Mouse (Mus musculus) lung, postnatal 0 days (tissue): Measurements from ENCODE around the gene Efhc1. TPM values are rescaled to one million over a fixed set of nuclear protein-coding genes. Genes with fewer than 3 reads are reported as not detected.

Experiments
- ATAC-seq: fragments of 200-750 bp; cut with Nextera tagmentation; 2 replicates; pipeline ENCODE4 v1.8.0; 2017; ENCODE audit warnings: moderate library complexity
- DNase-seq: peaks from one replicate; pipeline ENCODE4 v3.0.0-alpha.2; 2016; ENCODE audit warnings: low spot score
- H3K27ac ChIP-seq: fragments of 300-500 bp; sonication (generic); 2 replicates; pipeline ENCODE4 v1.5.1; 2014; ENCODE audit warnings: antibody characterized with exemption, mild to moderate bottlenecking, low read length, mixed read lengths
- H3K27me3 ChIP-seq: fragments of 300-500 bp; sonication (generic); replicated peaks from 2 replicates; pipeline ENCODE4 v1.6.1; 2014; ENCODE audit warnings: low read length, mixed read lengths; ENCODE audit not compliant: insufficient read depth
- H3K36me3 ChIP-seq: fragments of 300-500 bp; sonication (generic); 2 replicates; pipeline ENCODE4 v1.6.1; 2014; ENCODE audit warnings: low read length, mixed read lengths; ENCODE audit not compliant: insufficient read depth
- H3K4me1 ChIP-seq: fragments of 300-500 bp; sonication (generic); 2 replicates; pipeline ENCODE4 v1.6.1; 2014; ENCODE audit warnings: antibody characterized with exemption, low read depth, low read length, mixed read lengths; ENCODE audit not compliant: insufficient read depth
- H3K4me2 ChIP-seq: fragments of 300-500 bp; sonication (generic); replicated peaks from 2 replicates; pipeline ENCODE4 v1.6.1; 2014; ENCODE audit warnings: low read depth, mild to moderate bottlenecking, low read length, moderate library complexity, mixed read lengths
- H3K4me3 ChIP-seq: fragments of 300-500 bp; sonication (generic); 2 replicates; pipeline ENCODE4 v1.5.1; 2014; ENCODE audit warnings: low read depth, low read length
- H3K9ac ChIP-seq: fragments of 300-500 bp; sonication (generic); replicated peaks from 2 replicates; pipeline ENCODE4 v1.6.1; 2014; ENCODE audit warnings: low read depth, mild to moderate bottlenecking
- H3K9me3 ChIP-seq: fragments of 300-500 bp; sonication (generic); 2 replicates; pipeline ENCODE4 v1.6.1; 2016; ENCODE audit warnings: low read length, mixed read lengths
- CTCF ChIP-seq: IDR thresholded peaks from 2 replicates; pipeline ENCODE4 v1.5.1; 2016; ENCODE audit warnings: antibody characterized with exemption, mild to moderate bottlenecking
- EP300 ChIP-seq: IDR thresholded peaks from 2 replicates; pipeline ENCODE4 v1.6.1; 2016; ENCODE audit warnings: antibody characterized with exemption, mild to moderate bottlenecking, control low read depth
- WGBS: fragments of 180-500 bp; shearing (Covaris S2); extraction: QIAGEN DNeasy Blood & Tissue Kit; methylation state at CpG from one replicate; pipeline ENCODE4 v1.1.7; 2014; 5-methylcytosine and 5-hydroxymethylcytosine counted together
- polyA plus RNA-seq: library from polyadenylated mRNA; unstranded; fragments of >200 nt; fragmentation: Nextera tagmentation; extraction: Ambion mirVana; gene quantifications from 2 replicates; pipeline ENCODE4 v1.2.1, GENCODE M21; 2015

Gene Efhc1
- polyA plus RNA-seq, 1 experiment from 2014 or later = 8.4 TPM

- ATAC-seq (peak; percentile 83), DNase-seq (peak; percentile 87)
- Histone ChIP-seq H3K9me3 (no peaks in the 10 kb centered on the region), H3K4me2 (no peak overlapping the region), H3K27ac (peak overlapping the region; percentile 81), H3K4me3 (no peak overlapping the region), H3K27me3 (no peaks in the 10 kb centered on the region), H3K4me1 (no peaks in the 10 kb centered on the region; the same call in 1 of the 2 replicates), H3K36me3 (peaks cover 6% of the 10 kb centered on the region; the same call in 1 of the 2 replicates), H3K9ac (no peak overlapping the region)
- WGBS = 56% methylated on average over 6 of the region's 6 CpGs
- TF ChIP-seq CTCF = no peak
- peak; percentile 77 for TF ChIP-seq EP300
Measured at GRCm38 (mm10) chr1:21010282-21010800, 58.9 kb downstream of the Efhc1 start.

- Histone ChIP-seq H3K36me3 (peaks cover 6% of the 10 kb centered on the region; the same call in 1 of the 2 replicates), H3K27ac (peak overlapping the region; percentile 16), H3K9ac (no peak overlapping the region), H3K4me2 (no peak overlapping the region), H3K4me1 (no peaks in the 10 kb centered on the region), H3K27me3 (no peaks in the 10 kb centered on the region), H3K9me3 (no peaks in the 10 kb centered on the region), H3K4me3 (no peak overlapping the region)
- peak; percentile 93 for ATAC-seq
- TF ChIP-seq EP300 (no peak), CTCF (no peak)
- WGBS = 43% methylated on average over 8 of the region's 8 CpGs
- DNase-seq = peak; percentile 90
Measured at GRCm38 (mm10) chr1:21014463-21014862, 63.0 kb downstream of the Efhc1 start.

GRCm38 (mm10) chr1:21023101-21023500 lies 71.7 kb downstream of the Efhc1 start:
- no peaks in the 10 kb centered on the region for H3K9me3 ChIP-seq
- H3K4me2 ChIP-seq = no peak overlapping the region
- H3K4me3 ChIP-seq = no peak overlapping the region
- no peaks in the 10 kb centered on the region for H3K36me3 ChIP-seq
- no peaks in the 10 kb centered on the region for H3K4me1 ChIP-seq
- H3K27ac ChIP-seq = no peak overlapping the region
- no peak overlapping the region for H3K9ac ChIP-seq
- DNase-seq = no peak
- no peaks in the 10 kb centered on the region for H3K27me3 ChIP-seq
- no peak for TF ChIP-seq EP300
- no peak for TF ChIP-seq CTCF
- WGBS = 78% methylated on average over 3 of the region's 3 CpGs
- ATAC-seq = no peak

- Histone ChIP-seq H3K27ac (no peak overlapping the region), H3K4me1 (no peaks in the 10 kb centered on the region), H3K9me3 (no peaks in the 10 kb centered on the region), H3K4me3 (no peak overlapping the region), H3K4me2 (no peak overlapping the region), H3K36me3 (no peaks in the 10 kb centered on the region), H3K9ac (no peak overlapping the region), H3K27me3 (no peaks in the 10 kb centered on the region)
- TF ChIP-seq CTCF (no peak), EP300 (no peak)
- ATAC-seq = no peak
- no peak for DNase-seq
- WGBS = 75% methylated on average over 5 of the region's 5 CpGs
Measured at GRCm38 (mm10) chr1:21025203-21025602, 73.8 kb downstream of the Efhc1 start.

GRCm38 (mm10) chr1:21026534-21026933 lies 75.1 kb downstream of the Efhc1 start:
- no peaks in the 10 kb centered on the region for H3K9me3 ChIP-seq
- H3K4me1 ChIP-seq = no peaks in the 10 kb centered on the region
- H3K9ac ChIP-seq = no peak overlapping the region
- DNase-seq (no peak), ATAC-seq (no peak)
- no peaks in the 10 kb centered on the region for H3K27me3 ChIP-seq
- WGBS = 76% methylated on average over 7 of the region's 7 CpGs
- no peak overlapping the region for H3K27ac ChIP-seq
- TF ChIP-seq CTCF = no peak
- no peak for TF ChIP-seq EP300
- H3K4me3 ChIP-seq = no peak overlapping the region
- no peaks in the 10 kb centered on the region for H3K36me3 ChIP-seq
- no peak overlapping the region for H3K4me2 ChIP-seq

- no peak overlapping the region for H3K9ac ChIP-seq
- no peaks in the 10 kb centered on the region for H3K36me3 ChIP-seq
- H3K27ac ChIP-seq = no peak overlapping the region
- H3K4me2 ChIP-seq = no peak overlapping the region
- TF ChIP-seq CTCF = no peak
- TF ChIP-seq EP300 = no peak
- H3K9me3 ChIP-seq = no peaks in the 10 kb centered on the region
- no peaks in the 10 kb centered on the region for H3K4me1 ChIP-seq
- H3K27me3 ChIP-seq = no peaks in the 10 kb centered on the region
- no peak for DNase-seq
- H3K4me3 ChIP-seq = no peak overlapping the region
- 75% methylated on average over 4 of the region's 4 CpGs for WGBS
- peak; percentile 35; the same call in 1 of the 2 replicates for ATAC-seq
Measured at GRCm38 (mm10) chr1:21029000-21029399, 77.6 kb downstream of the Efhc1 start.

- TF ChIP-seq EP300 (no peak), CTCF (no peak)
- Histone ChIP-seq H3K9me3 (no peaks in the 10 kb centered on the region), H3K27ac (no peak overlapping the region), H3K36me3 (no peaks in the 10 kb centered on the region), H3K27me3 (no peaks in the 10 kb centered on the region), H3K4me1 (no peaks in the 10 kb centered on the region), H3K9ac (no peak overlapping the region), H3K4me2 (no peak overlapping the region), H3K4me3 (no peak overlapping the region)
- WGBS = 84% methylated on average over 2 of the region's 2 CpGs
- ATAC-seq (no peak), DNase-seq (no peak)
Measured at GRCm38 (mm10) chr1:21031650-21032049, 80.2 kb downstream of the Efhc1 start.
